Mouse (Mus musculus): ENCODE data around the gene Klhdc8a. TPM values are rescaled to one million over a fixed set of nuclear protein-coding genes. Genes with fewer than 3 reads are reported as not detected.
"Not testable (repeated sequence)": the region's sequence is repeated elsewhere in the genome, so short reads cannot be mapped to it uniquely, and the experiment has no call there.

Gene Klhdc8a
- polyA plus RNA-seq, 1 experiment from 2014 or later: 6.7 TPM

GRCm38 (mm10) chr1:132335378-132335965, 37.0 kb downstream of the Klhdc8a start:
- no peak overlapping the region for H3K4me3 ChIP-seq (replicated peaks)
- no peak overlapping the region for H3K4me2 ChIP-seq (replicated peaks)
- 25% methylated on average over 12 of the region's 12 CpGs for WGBS
- H3K36me3 ChIP-seq: peaks cover 22% of the 10 kb centered on the region
- H3K27me3 ChIP-seq: no peaks in the 10 kb centered on the region
- no peak overlapping the region for H3K9ac ChIP-seq (replicated peaks)
- H3K4me1 ChIP-seq (replicated peaks): peaks cover 78% of the 10 kb centered on the region
- H3K27ac ChIP-seq: peak overlapping the region; percentile 89; the same call in 1 of the 2 replicates
- ATAC-seq: no peak
- H3K9me3 ChIP-seq: no peaks in the 10 kb centered on the region

GRCm38 (mm10) chr1:132336921-132337320, 38.5 kb downstream of the Klhdc8a start:
- Histone ChIP-seq H3K9ac (replicated peaks) (no peak overlapping the region), H3K27me3 (no peaks in the 10 kb centered on the region), H3K4me3 (replicated peaks) (no peak overlapping the region), H3K9me3 (no peaks in the 10 kb centered on the region), H3K36me3 (peaks cover 8% of the 10 kb centered on the region), H3K4me2 (replicated peaks) (no peak overlapping the region), H3K4me1 (replicated peaks) (peaks cover 63% of the 10 kb centered on the region), H3K27ac (no peak overlapping the region)
- 71% methylated on average over 6 of the region's 6 CpGs for WGBS
- no peak for ATAC-seq

GRCm38 (mm10) chr1:132338027-132338660, 39.7 kb downstream of the Klhdc8a start:
- ATAC-seq: no peak
- no peak overlapping the region for H3K27ac ChIP-seq
- 47% methylated on average over 8 of the region's 8 CpGs for WGBS
- H3K27me3 ChIP-seq: no peaks in the 10 kb centered on the region
- H3K9ac ChIP-seq (replicated peaks): no peak overlapping the region
- H3K9me3 ChIP-seq: no peaks in the 10 kb centered on the region
- H3K4me3 ChIP-seq (replicated peaks): no peak overlapping the region
- H3K36me3 ChIP-seq: no peaks in the 10 kb centered on the region
- H3K4me2 ChIP-seq (replicated peaks): no peak overlapping the region
- H3K4me1 ChIP-seq (replicated peaks): peaks cover 51% of the 10 kb centered on the region

GRCm38 (mm10) chr1:132341731-132342501, 43.5 kb downstream of the Klhdc8a start:
- 68% methylated on average over 5 of the region's 5 CpGs for WGBS
- Histone ChIP-seq H3K4me3 (replicated peaks) (no peak overlapping the region), H3K27me3 (no peaks in the 10 kb centered on the region), H3K27ac (no peak overlapping the region), H3K4me1 (replicated peaks) (peaks cover 13% of the 10 kb centered on the region), H3K36me3 (no peaks in the 10 kb centered on the region), H3K9me3 (no peaks in the 10 kb centered on the region), H3K9ac (replicated peaks) (no peak overlapping the region), H3K4me2 (replicated peaks) (no peak overlapping the region)
- no peak for ATAC-seq

GRCm38 (mm10) chr1:132342518-132342917, 44.1 kb downstream of the Klhdc8a start:
- no peak for ATAC-seq
- WGBS: 67% methylated on average over 3 of the region's 3 CpGs

GRCm38 (mm10) chr1:132343191-132343590, 44.8 kb downstream of the Klhdc8a start:
- no peak overlapping the region for H3K9ac ChIP-seq (replicated peaks)
- H3K4me1 ChIP-seq (replicated peaks): 0 out of 2 replicates have a peak, but pooled peaks cover 3% of the 10 kb centered on the region
- no peak for ATAC-seq
- no peak overlapping the region for H3K27ac ChIP-seq
- H3K36me3 ChIP-seq: no peaks in the 10 kb centered on the region
- WGBS: 96% methylated on average over 2 of the region's 2 CpGs
- H3K4me2 ChIP-seq (replicated peaks): no peak overlapping the region
- H3K9me3 ChIP-seq: no peaks in the 10 kb centered on the region
- H3K4me3 ChIP-seq (replicated peaks): no peak overlapping the region
- no peaks in the 10 kb centered on the region for H3K27me3 ChIP-seq

More at GRCm38 (mm10) chr1:132342518-132342917, 44.1 kb downstream of the Klhdc8a start:
- Histone ChIP-seq H3K4me3 (replicated peaks) (no peak overlapping the region), H3K4me1 (replicated peaks) (peaks cover 7% of the 10 kb centered on the region), H3K4me2 (replicated peaks) (no peak overlapping the region), H3K9ac (replicated peaks) (no peak overlapping the region), H3K36me3 (no peaks in the 10 kb centered on the region), H3K27ac (no peak overlapping the region), H3K27me3 (no peaks in the 10 kb centered on the region), H3K9me3 (no peaks in the 10 kb centered on the region)

GRCm38 (mm10) chr1:132343656-132344055, 45.2 kb downstream of the Klhdc8a start:
- ATAC-seq: no peak
- WGBS: 95% methylated on average over 1 of the region's 1 CpGs
- Histone ChIP-seq H3K4me2 (replicated peaks) (no peak overlapping the region), H3K9me3 (no peaks in the 10 kb centered on the region), H3K4me3 (replicated peaks) (no peak overlapping the region), H3K27me3 (no peaks in the 10 kb centered on the region), H3K36me3 (no peaks in the 10 kb centered on the region), H3K4me1 (replicated peaks) (no peaks in the 10 kb centered on the region), H3K9ac (replicated peaks) (no peak overlapping the region), H3K27ac (no peak overlapping the region)

GRCm38 (mm10) chr1:132345514-132345913, 47.1 kb downstream of the Klhdc8a start:
- ATAC-seq: no peak
- H3K27ac ChIP-seq: no peak overlapping the region
- WGBS: 78% methylated on average over 4 of the region's 4 CpGs

GRCm38 (mm10) chr1:132346134-132346851, 47.9 kb downstream of the Klhdc8a start:
- peak; percentile 43; the same call in 1 of the 2 replicates for ATAC-seq
- 84% methylated on average over 12 of the region's 12 CpGs for WGBS
- Histone ChIP-seq H3K27me3 (no peaks in the 10 kb centered on the region), H3K9me3 (peaks cover 6% of the 10 kb centered on the region; the same call in 1 of the 2 replicates), H3K9ac (replicated peaks) (no peak overlapping the region), H3K36me3 (no peaks in the 10 kb centered on the region), H3K27ac (no peak overlapping the region), H3K4me2 (replicated peaks) (no peak overlapping the region), H3K4me3 (replicated peaks) (no peak overlapping the region), H3K4me1 (replicated peaks) (no peaks in the 10 kb centered on the region)

More at GRCm38 (mm10) chr1:132345514-132345913, 47.1 kb downstream of the Klhdc8a start:
- Histone ChIP-seq H3K27me3 (no peaks in the 10 kb centered on the region), H3K4me2 (replicated peaks) (no peak overlapping the region), H3K4me1 (replicated peaks) (no peaks in the 10 kb centered on the region), H3K9me3 (peaks cover 3% of the 10 kb centered on the region; the same call in 1 of the 2 replicates), H3K4me3 (replicated peaks) (no peak overlapping the region), H3K9ac (replicated peaks) (no peak overlapping the region), H3K36me3 (no peaks in the 10 kb centered on the region)

GRCm38 (mm10) chr1:132346951-132347350, 48.5 kb downstream of the Klhdc8a start:
- Histone ChIP-seq H3K27ac (no peak overlapping the region), H3K9ac (replicated peaks) (no peak overlapping the region), H3K36me3 (no peaks in the 10 kb centered on the region), H3K4me1 (replicated peaks) (no peaks in the 10 kb centered on the region), H3K4me3 (replicated peaks) (no peak overlapping the region), H3K9me3 (peaks cover 6% of the 10 kb centered on the region; the same call in 1 of the 2 replicates), H3K27me3 (no peaks in the 10 kb centered on the region), H3K4me2 (replicated peaks) (no peak overlapping the region)
- ATAC-seq: no peak

GRCm38 (mm10) chr1:132348401-132348800, 50.0 kb downstream of the Klhdc8a start:
- H3K4me3 ChIP-seq (replicated peaks): no peak overlapping the region
- WGBS: 88% methylated on average over 5 of the region's 5 CpGs
- H3K9ac ChIP-seq (replicated peaks): no peak overlapping the region
- ATAC-seq: no peak
- H3K27ac ChIP-seq: no peak overlapping the region
- H3K27me3 ChIP-seq: no peaks in the 10 kb centered on the region
- no peaks in the 10 kb centered on the region for H3K36me3 ChIP-seq
- H3K4me1 ChIP-seq (replicated peaks): no peaks in the 10 kb centered on the region
- peaks cover 6% of the 10 kb centered on the region; the same call in 1 of the 2 replicates for H3K9me3 ChIP-seq
- no peak overlapping the region for H3K4me2 ChIP-seq (replicated peaks)

GRCm38 (mm10) chr1:132349049-132349448, 50.6 kb downstream of the Klhdc8a start:
- ATAC-seq; H3K4me2 ChIP-seq (replicated peaks); H3K4me3 ChIP-seq (replicated peaks); H3K9me3 ChIP-seq; H3K36me3 ChIP-seq; H3K9ac ChIP-seq (replicated peaks); H3K27me3 ChIP-seq; H3K27ac ChIP-seq; H3K4me1 ChIP-seq (replicated peaks): not testable (repeated sequence)
